Mouse (Mus musculus) cerebellum, adult 2 months (tissue): ENCODE data around the gene Depp1. TPM values are rescaled to one million over a fixed set of nuclear protein-coding genes. Genes with fewer than 3 reads are reported as not detected.

Experiments used
- DNase-seq, 2 experiments: peaks; one replicate each; pipeline ENCODE4 v3.0.0; 2021
- H3K27ac ChIP-seq: fragments of 200-500 bp; 2 replicates; pipeline ENCODE4 v1.5.1; 2012; ENCODE audit warnings: low read length, control low read depth, inconsistent platforms; ENCODE audit not compliant: insufficient read depth
- H3K27me3 ChIP-seq: fragments of 200-500 bp; 2 replicates; pipeline ENCODE4 v1.6.1; 2012; ENCODE audit warnings: inconsistent platforms, mild to moderate bottlenecking, low read length, moderate library complexity; ENCODE audit not compliant: control insufficient read depth, insufficient read depth
- H3K4me1 ChIP-seq: fragments of 200-500 bp; 2 replicates; pipeline ENCODE4 v1.6.1; 2011; ENCODE audit warnings: low read length; ENCODE audit not compliant: control insufficient read depth, insufficient read depth
- H3K4me3 ChIP-seq: fragments of 200-500 bp; replicated peaks from 2 replicates; pipeline ENCODE3; 2011; ENCODE audit warnings: mild to moderate bottlenecking, low read depth, low read length, control low read depth; ENCODE audit not compliant: insufficient read depth
- CTCF ChIP-seq: fragments of 200-500 bp; IDR thresholded peaks from 2 replicates; pipeline ENCODE4 v1.5.1; 2011; ENCODE audit warnings: low read depth, mild to moderate bottlenecking, control low read depth, low read length, moderate library complexity, borderline replicate concordance; ENCODE audit not compliant: insufficient read depth
- POLR2A ChIP-seq: fragments of 200-500 bp; IDR thresholded peaks from 2 replicates; pipeline ENCODE4 v1.6.1; 2011; ENCODE audit warnings: low read length, control low read depth, borderline replicate concordance; ENCODE audit not compliant: insufficient read depth
- WGBS: fragments of 180-500 bp; shearing (Covaris S2); methylation state at CpG from one replicate; pipeline ENCODE4 v1.1.7; 2018; 5-methylcytosine and 5-hydroxymethylcytosine counted together
- polyA plus RNA-seq: library from polyadenylated mRNA; depleted of rRNA; stranded (reverse); fragments of >200 nt; gene quantifications from 2 replicates; pipeline ENCODE4 v1.2.3, GENCODE M21; 2012

The Depp1 gene
- polyA plus RNA-seq, 1 experiment: 1.00 TPM

- no peak for DNase-seq
- Histone ChIP-seq H3K27me3 (no peaks in the 10 kb centered on the region), H3K4me3 (no peak overlapping the region), H3K4me1 (peaks cover 7% of the 10 kb centered on the region; the same call in 1 of the 2 replicates), H3K27ac (no peak overlapping the region)
- WGBS: 92% methylated on average over 11 of the region's 11 CpGs
- TF ChIP-seq POLR2A (no peak), CTCF (no peak)
These were observed 7.5 kb upstream of the Depp1 start for GRCm38 (mm10) chr6:116642942-116643341.

- 49% methylated on average over 4 of the region's 4 CpGs for WGBS
These were observed 6.5 kb upstream of the Depp1 start for GRCm38 (mm10) chr6:116643881-116644280.

GRCm38 (mm10) chr6:116644335-116644734 lies 6.1 kb upstream of the Depp1 start:
- no peak overlapping the region for H3K4me3 ChIP-seq

More at GRCm38 (mm10) chr6:116643881-116644280, 6.5 kb upstream of the Depp1 start:
- Histone ChIP-seq H3K4me1 (peaks cover 8% of the 10 kb centered on the region; the same call in 1 of the 2 replicates), H3K27ac (no peak overlapping the region), H3K4me3 (no peak overlapping the region), H3K27me3 (no peaks in the 10 kb centered on the region)
- TF ChIP-seq CTCF: no peak
- TF ChIP-seq POLR2A: no peak
- no peak for DNase-seq

GRCm38 (mm10) chr6:116647763-116648162 lies 2.6 kb upstream of the Depp1 start:
- Histone ChIP-seq H3K27me3 (no peaks in the 10 kb centered on the region), H3K27ac (no peak overlapping the region), H3K4me1 (peaks cover 8% of the 10 kb centered on the region; the same call in 1 of the 2 replicates), H3K4me3 (no peak overlapping the region)
- peak; percentile 51 to 75 for DNase-seq
- no peak for TF ChIP-seq POLR2A
- TF ChIP-seq CTCF: no peak
- WGBS: 30% methylated on average over 12 of the region's 12 CpGs

More at GRCm38 (mm10) chr6:116644335-116644734, 6.1 kb upstream of the Depp1 start:
- WGBS: 80% methylated on average over 3 of the region's 3 CpGs
- H3K27me3 ChIP-seq: no peaks in the 10 kb centered on the region
- no peak for DNase-seq
- TF ChIP-seq CTCF (no peak), POLR2A (no peak)
- peaks cover 8% of the 10 kb centered on the region; the same call in 1 of the 2 replicates for H3K4me1 ChIP-seq
- no peak overlapping the region for H3K27ac ChIP-seq

GRCm38 (mm10) chr6:116649811-116650210 lies 598 bp upstream of the Depp1 start:
- TF ChIP-seq CTCF (no peak), POLR2A (no peak)
- H3K4me1 ChIP-seq: peaks cover 12% of the 10 kb centered on the region
- no peak overlapping the region for H3K4me3 ChIP-seq
- no peaks in the 10 kb centered on the region for H3K27me3 ChIP-seq
- WGBS: 91% methylated on average over 7 of the region's 7 CpGs
- H3K27ac ChIP-seq: no peak overlapping the region
- DNase-seq: no peak

- H3K4me1 ChIP-seq: peaks cover 12% of the 10 kb centered on the region
- H3K27ac ChIP-seq: no peak overlapping the region
- TF ChIP-seq POLR2A: no peak
- TF ChIP-seq CTCF: no peak; the same call in 1 of the 2 replicates
- H3K27me3 ChIP-seq: no peaks in the 10 kb centered on the region
- DNase-seq: peak in 1 of 2 experiments; percentile 29
- H3K4me3 ChIP-seq: no peak overlapping the region
- WGBS: 81% methylated on average over 20 of the region's 20 CpGs
These were observed 1.2 kb downstream of the Depp1 start for GRCm38 (mm10) chr6:116651437-116652118.

GRCm38 (mm10) chr6:116653191-116653590 lies 2.8 kb downstream of the Depp1 start:
- TF ChIP-seq POLR2A: no peak
- TF ChIP-seq CTCF: no peak
- H3K4me1 ChIP-seq: peaks cover 5% of the 10 kb centered on the region; the same call in 1 of the 2 replicates
- H3K4me3 ChIP-seq: no peak overlapping the region
- 81% methylated on average over 3 of the region's 3 CpGs for WGBS
- no peak for DNase-seq
- no peaks in the 10 kb centered on the region for H3K27me3 ChIP-seq
- no peak overlapping the region for H3K27ac ChIP-seq

- DNase-seq: peak; percentile 28 to 44
- no peak for TF ChIP-seq POLR2A
- peak; percentile 47; the same call in 1 of the 2 replicates for TF ChIP-seq CTCF
- Histone ChIP-seq H3K27ac (no peak overlapping the region), H3K4me1 (peaks cover 5% of the 10 kb centered on the region; the same call in 1 of the 2 replicates), H3K27me3 (no peaks in the 10 kb centered on the region), H3K4me3 (no peak overlapping the region)
- 16% methylated on average over 9 of the region's 9 CpGs for WGBS
These were observed 3.5 kb downstream of the Depp1 start for GRCm38 (mm10) chr6:116653684-116654454.
